Mouse (Mus musculus) liver, adult 2 months (tissue): ENCODE measurements around the gene Tmsb15b1. TPM values are rescaled to one million over a fixed set of nuclear protein-coding genes. Genes with fewer than 3 reads are reported as not detected.

Experiments used
- DNase-seq: peaks from one replicate; pipeline ENCODE4 v3.0.0-alpha.2; 2011; ENCODE audit warnings: low read depth, low spot score; ENCODE audit errors: extremely low read depth
- H3K27ac ChIP-seq: fragments of 200-500 bp; replicated peaks from 2 replicates; pipeline ENCODE4 v1.5.1; 2012; ENCODE audit warnings: low read depth, mild to moderate bottlenecking, control low read depth, inconsistent platforms, low read length; ENCODE audit not compliant: insufficient read depth
- H3K27me3 ChIP-seq: fragments of 200-500 bp; 2 replicates; pipeline ENCODE4 v1.6.1; 2012; ENCODE audit warnings: mild to moderate bottlenecking, moderate library complexity, low read length, inconsistent platforms; ENCODE audit not compliant: control insufficient read depth, insufficient read depth
- H3K36me3 ChIP-seq: fragments of 200-500 bp; 2 replicates; pipeline ENCODE4 v1.6.1; 2012; ENCODE audit warnings: low read length, inconsistent platforms; ENCODE audit not compliant: control insufficient read depth, insufficient read depth
- H3K4me1 ChIP-seq: fragments of 200-500 bp; 2 replicates; pipeline ENCODE4 v1.6.1; 2011; ENCODE audit warnings: low read length; ENCODE audit not compliant: control insufficient read depth, insufficient read depth
- H3K4me3 ChIP-seq: fragments of 200-500 bp; 2 replicates; pipeline ENCODE4 v1.5.1; 2011; ENCODE audit warnings: low read depth, mild to moderate bottlenecking, control low read depth, low read length, moderate library complexity; ENCODE audit not compliant: insufficient read depth
- H3K79me2 ChIP-seq: fragments of 200-500 bp; 2 replicates; pipeline ENCODE4 v1.6.1; 2012; ENCODE audit warnings: inconsistent platforms, mild to moderate bottlenecking, low read length, moderate library complexity; ENCODE audit not compliant: control insufficient read depth, insufficient read depth
- H3K9ac ChIP-seq: fragments of 200-500 bp; 2 replicates; pipeline ENCODE4 v1.6.1; 2012; ENCODE audit warnings: low read depth, mild to moderate bottlenecking, control low read depth, inconsistent platforms, low read length
- CTCF ChIP-seq: fragments of 200-500 bp; IDR thresholded peaks from 2 replicates; pipeline ENCODE4 v1.5.1; 2011; ENCODE audit warnings: low read depth, low read length, control low read depth
- POLR2A ChIP-seq: fragments of 200-500 bp; IDR thresholded peaks from 2 replicates; pipeline ENCODE4 v1.6.1; 2011; ENCODE audit warnings: low read length, control low read depth; ENCODE audit not compliant: insufficient read depth; ENCODE audit errors: extremely low read depth
- WGBS: fragments of 180-500 bp; shearing (Covaris S2); methylation state at CpG from one replicate; pipeline ENCODE4 v1.1.7; 2018; 5-methylcytosine and 5-hydroxymethylcytosine counted together
- polyA plus RNA-seq: library from polyadenylated mRNA; depleted of rRNA; stranded (reverse); fragments of >200 nt; gene quantifications from 2 replicates; pipeline ENCODE4 v1.2.3, GENCODE M21; 2012; rRNA removed
- total RNA-seq: library from RNA; depleted of rRNA; stranded (reverse); fragments of >200 nt; gene quantifications from 2 replicates; pipeline ENCODE4 v1.2.3, GENCODE M21; 2014; rRNA removed

Tmsb15b1 gene
- 1.5 and 1.9 TPM in 2 replicates for total RNA-seq
- polyA plus RNA-seq: 0.43 and 0.68 TPM in 2 replicates

DNA sequence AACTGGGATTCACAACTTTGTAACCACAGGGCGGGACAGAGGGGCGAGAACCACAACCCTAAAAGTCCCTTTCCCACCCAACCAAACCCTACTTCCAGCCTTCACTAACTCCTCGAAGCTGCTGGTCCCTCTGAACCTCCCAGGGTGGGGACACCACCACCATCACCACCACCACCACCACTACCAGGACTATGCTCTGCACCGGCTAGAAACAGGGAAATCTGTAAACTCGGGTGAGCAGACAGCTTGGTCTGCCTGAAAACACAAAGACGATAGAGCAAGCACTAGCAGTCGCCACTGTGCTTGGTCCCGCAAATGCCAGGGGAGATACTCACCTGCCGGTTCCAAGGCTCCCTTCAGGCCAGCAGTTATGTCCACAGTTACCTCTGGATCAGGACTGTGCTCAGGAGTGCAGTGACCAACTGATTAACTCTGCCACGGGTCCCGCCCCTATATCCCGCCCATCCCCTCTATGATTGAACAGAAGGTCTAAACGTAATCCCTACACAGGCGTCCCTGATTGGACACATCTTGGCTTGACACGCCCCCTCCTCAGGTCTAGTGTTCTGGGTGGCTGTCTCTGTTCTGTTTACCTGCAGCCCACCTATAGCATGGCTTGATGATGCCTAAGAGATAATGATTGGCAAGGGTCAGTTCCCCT lies at the start of gene Tmsb15b1, which contains the start of gene Tmsb15l:
TSS of gene Tmsb15b1 (minus strand) at position 451 of the 661 bp plus-strand sequence.
TSS of gene Tmsb15l (minus strand) at position 446 of the 661 bp plus-strand sequence.
- Histone ChIP-seq H3K36me3 (no peaks in the 10 kb centered on the region), H3K4me3 (peak within 1 kb of the TSS; percentile 1; the same call in 1 of the 2 replicates), H3K27me3 (no peaks in the 10 kb centered on the region), H3K27ac (no peak within 1 kb of the TSS), H3K9ac (no peak within 1 kb of the TSS), H3K4me1 (no peaks in the 10 kb centered on the region; the same call in 1 of the 2 replicates), H3K79me2 (no peaks in the 10 kb centered on the region)
- TF ChIP-seq POLR2A (no peak), CTCF (no peak)
- WGBS: 9% methylated on average over 15 of the region's 15 CpGs
- DNase-seq: peak; percentile 74

DNA sequence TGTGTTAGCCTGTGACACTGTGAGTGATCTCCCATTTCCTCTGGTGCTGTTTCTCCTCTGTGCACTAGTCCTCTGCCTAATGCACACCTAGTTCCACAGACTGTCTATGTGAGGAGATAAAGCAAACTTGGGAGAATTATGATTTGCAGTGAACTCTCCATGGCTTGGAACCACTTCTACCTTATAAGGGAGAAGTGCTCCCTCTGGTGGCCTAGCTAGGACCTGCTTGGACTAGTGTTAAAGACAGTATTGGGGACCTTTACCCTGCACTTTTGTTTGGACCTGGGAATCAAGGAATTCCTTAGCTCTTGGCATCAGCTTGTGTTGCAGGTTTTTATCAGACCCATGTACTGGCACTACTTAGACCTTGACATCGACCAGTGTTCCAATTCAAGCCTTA lies 42.6 kb upstream of the Tmsb15b1 start:
- peak; percentile 39 for DNase-seq
- 6% methylated on average over 1 of the region's 1 CpGs for WGBS

DNA sequence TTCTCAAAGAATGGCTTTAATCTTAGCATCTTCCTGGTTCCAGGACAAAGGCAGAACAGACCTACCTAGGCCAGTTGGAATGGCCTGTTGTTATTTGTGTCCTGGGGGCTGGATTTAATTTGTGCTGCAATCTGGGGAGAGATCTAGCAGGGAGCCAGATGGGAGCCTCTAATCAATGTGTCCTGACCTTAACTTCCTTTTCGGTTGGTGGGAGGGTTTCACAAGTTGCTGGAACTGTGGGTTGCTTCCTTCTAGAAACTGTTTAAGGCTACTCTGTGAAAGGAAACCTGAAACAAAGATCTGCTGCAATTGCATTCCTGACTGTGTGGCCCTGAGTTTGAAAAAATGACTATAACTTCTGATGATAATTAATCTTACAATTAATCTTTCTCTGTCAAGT lies 41.0 kb upstream of the Tmsb15b1 start:
- H3K27me3 ChIP-seq: no peaks in the 10 kb centered on the region

More for the DNA sequence above, 42.6 kb upstream of the Tmsb15b1 start:
- H3K79me2 ChIP-seq: no peaks in the 10 kb centered on the region
- H3K4me1 ChIP-seq: no peaks in the 10 kb centered on the region
- H3K36me3 ChIP-seq: no peaks in the 10 kb centered on the region; the same call in 1 of the 2 replicates
- no peak overlapping the region for H3K4me3 ChIP-seq
- H3K9ac ChIP-seq: no peak overlapping the region
- TF ChIP-seq CTCF: no peak; the same call in 1 of the 2 replicates
- no peak for TF ChIP-seq POLR2A
- H3K27me3 ChIP-seq: no peaks in the 10 kb centered on the region
- H3K27ac ChIP-seq: no peak overlapping the region

DNA sequence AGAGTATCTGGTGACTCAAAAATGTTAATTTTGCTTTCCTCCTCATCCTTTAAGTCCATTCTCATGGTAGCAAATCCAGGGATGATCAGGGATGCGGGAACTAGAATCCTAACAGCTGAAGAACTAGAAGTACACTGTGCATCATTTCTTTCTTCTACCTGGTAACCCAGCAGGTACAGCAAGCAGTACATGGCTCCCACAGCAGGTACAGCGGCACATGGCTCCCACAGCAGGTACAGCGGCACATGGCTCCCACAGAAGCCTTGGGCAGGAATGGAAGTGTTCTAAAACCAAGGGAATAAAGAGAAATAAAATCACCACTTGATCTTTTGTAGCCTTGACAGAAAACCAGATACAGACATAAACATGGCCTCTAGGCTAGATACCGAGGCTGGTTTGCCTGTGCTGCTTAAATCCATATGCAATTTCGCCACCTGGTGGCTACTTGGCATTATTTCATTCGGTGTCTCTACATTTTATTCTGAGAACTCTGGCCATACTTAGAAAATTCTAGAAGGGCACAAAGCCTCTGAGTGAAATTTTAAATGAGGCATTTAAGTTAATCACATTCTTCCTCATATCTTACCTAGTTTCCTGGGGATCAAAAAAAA lies 38.5 kb upstream of the Tmsb15b1 start:
- no peak overlapping the region for H3K9ac ChIP-seq
- no peak overlapping the region for H3K4me3 ChIP-seq
- no peaks in the 10 kb centered on the region for H3K79me2 ChIP-seq
- no peaks in the 10 kb centered on the region; the same call in 1 of the 2 replicates for H3K36me3 ChIP-seq
- WGBS: 52% methylated on average over 6 of the region's 6 CpGs
- H3K4me1 ChIP-seq: no peaks in the 10 kb centered on the region
- DNase-seq: peak; percentile 48
- TF ChIP-seq CTCF (peak; percentile 25; the same call in 1 of the 2 replicates), POLR2A (no peak)
- H3K27ac ChIP-seq: no peak overlapping the region
- no peaks in the 10 kb centered on the region for H3K27me3 ChIP-seq

More for the DNA sequence above, 41.0 kb upstream of the Tmsb15b1 start:
- H3K36me3 ChIP-seq: no peaks in the 10 kb centered on the region; the same call in 1 of the 2 replicates
- WGBS: 35% methylated on average over 1 of the region's 1 CpGs
- no peaks in the 10 kb centered on the region for H3K4me1 ChIP-seq
- TF ChIP-seq POLR2A: no peak
- no peak for DNase-seq
- H3K4me3 ChIP-seq: no peak overlapping the region
- no peak overlapping the region for H3K27ac ChIP-seq
- H3K9ac ChIP-seq: no peak overlapping the region
- no peaks in the 10 kb centered on the region for H3K79me2 ChIP-seq

DNA sequence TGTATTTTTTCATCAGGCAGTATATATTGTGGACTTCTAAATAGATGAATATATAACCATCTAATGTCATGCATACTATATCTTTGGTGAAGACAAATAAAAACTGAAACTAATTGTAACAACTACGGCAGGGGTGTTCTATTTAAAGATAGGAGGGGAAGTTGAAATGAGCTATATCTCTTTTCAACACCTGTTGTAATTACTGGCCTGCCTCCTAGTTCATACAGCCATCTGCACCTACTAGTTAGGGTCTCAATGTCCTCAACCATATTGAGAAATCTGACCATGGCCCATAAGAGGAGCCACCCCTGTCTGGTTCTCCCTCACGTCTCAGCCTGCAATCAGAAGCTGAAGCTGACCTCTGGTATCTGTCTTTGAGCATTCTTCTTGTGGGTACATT lies 19.6 kb upstream of the Tmsb15b1 start:
- no peak for DNase-seq
- WGBS: 79% methylated on average over 2 of the region's 2 CpGs
- Histone ChIP-seq H3K9ac (no peak overlapping the region), H3K27ac (no peak overlapping the region), H3K79me2 (no peaks in the 10 kb centered on the region), H3K4me3 (no peak overlapping the region), H3K27me3 (no peaks in the 10 kb centered on the region), H3K36me3 (no peaks in the 10 kb centered on the region), H3K4me1 (no peaks in the 10 kb centered on the region)
- TF ChIP-seq CTCF: no peak
- no peak for TF ChIP-seq POLR2A
